Mouse (Mus musculus) midbrain, embryonic 13.5 days (tissue): ENCODE measurements at regions not wholly inside any gene's neighbourhood (a gene's known extent, or its start where the extent isn't known, plus 50 kb on each side); places are given as distances from the start of the nearest gene placed in this dataset.
A peak's percentile ranks its signal among the peaks of the same experiment; 100 is the strongest.

Experiments used
- ATAC-seq: fragments of 200-750 bp; cut with Nextera tagmentation; 2 replicates; pipeline ENCODE4 v1.8.0; 2017; ENCODE audit warnings: mild to moderate bottlenecking, moderate TSS enrichment, moderate library complexity
- H3K27ac ChIP-seq: fragments of 300-500 bp; sonication (generic); 2 replicates; pipeline ENCODE4 v1.5.1; 2015; ENCODE audit warnings: inconsistent platforms, mild to moderate bottlenecking, moderate library complexity
- H3K27me3 ChIP-seq: fragments of 300-500 bp; sonication (generic); 2 replicates; pipeline ENCODE4 v1.6.1; 2015; ENCODE audit warnings: mild to moderate bottlenecking, inconsistent platforms
- H3K36me3 ChIP-seq: fragments of 300-500 bp; sonication (generic); 2 replicates; pipeline ENCODE4 v1.6.1; 2015; ENCODE audit warnings: mild to moderate bottlenecking, inconsistent platforms
- H3K4me1 ChIP-seq: fragments of 300-500 bp; sonication (generic); replicated peaks from 2 replicates; pipeline ENCODE4 v1.6.1; 2015; ENCODE audit warnings: inconsistent platforms
- H3K4me2 ChIP-seq: fragments of 300-500 bp; sonication (generic); replicated peaks from 2 replicates; pipeline ENCODE4 v1.6.1; 2015; ENCODE audit warnings: moderate library complexity, mild to moderate bottlenecking, inconsistent platforms
- H3K4me3 ChIP-seq: fragments of 300-500 bp; sonication (generic); replicated peaks from 2 replicates; pipeline ENCODE4 v1.5.1; 2015; ENCODE audit warnings: mild to moderate bottlenecking, inconsistent platforms
- H3K9ac ChIP-seq: fragments of 300-500 bp; sonication (generic); replicated peaks from 2 replicates; pipeline ENCODE4 v1.6.1; 2015; ENCODE audit warnings: mild to moderate bottlenecking, inconsistent platforms
- H3K9me3 ChIP-seq: fragments of 300-500 bp; sonication (generic); 2 replicates; pipeline ENCODE4 v1.6.1; 2016; ENCODE audit warnings: mild to moderate bottlenecking, inconsistent platforms
- WGBS: fragments of 180-500 bp; shearing (Covaris S2); methylation state at CpG from one replicate; pipeline ENCODE4 v1.1.7; 2015; 5-methylcytosine and 5-hydroxymethylcytosine counted together

DNA sequence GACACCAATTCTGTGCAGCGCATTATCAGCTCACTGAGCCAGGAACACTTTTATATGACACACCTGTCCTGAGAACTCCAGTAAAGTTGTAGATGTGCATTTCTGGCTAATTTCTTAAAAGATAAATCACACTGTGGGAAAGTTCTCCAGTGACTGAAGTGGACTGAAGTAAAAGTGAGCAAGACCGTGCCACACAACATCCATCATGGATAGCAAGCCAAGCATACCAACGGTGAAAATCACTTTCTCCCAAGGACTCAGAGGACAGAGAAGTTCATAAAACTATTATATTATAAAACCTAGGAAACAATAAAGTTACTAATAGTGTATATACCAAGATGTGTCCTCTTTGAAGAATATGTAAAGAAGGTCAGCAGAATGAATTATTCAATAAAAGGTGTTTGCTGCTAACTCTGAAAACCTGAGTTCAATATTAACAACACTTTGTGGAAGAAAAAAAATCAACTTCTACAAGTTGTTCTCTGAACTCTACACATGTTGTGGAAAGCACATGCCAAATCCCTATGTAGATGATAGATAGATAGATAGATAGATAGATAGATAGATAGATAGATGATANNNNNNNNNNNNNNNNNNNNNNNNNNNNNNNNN lies 298.2 kb upstream of the Igbp1b start:
- Histone ChIP-seq H3K9ac (no peak overlapping the region), H3K9me3 (no peaks in the 10 kb centered on the region), H3K4me3 (no peak overlapping the region), H3K27me3 (no peaks in the 10 kb centered on the region), H3K36me3 (no peaks in the 10 kb centered on the region), H3K4me1 (no peaks in the 10 kb centered on the region), H3K27ac (no peak overlapping the region), H3K4me2 (no peak overlapping the region)
- 94% methylated on average over 3 of the region's 3 CpGs for WGBS
- no peak for ATAC-seq

DNA sequence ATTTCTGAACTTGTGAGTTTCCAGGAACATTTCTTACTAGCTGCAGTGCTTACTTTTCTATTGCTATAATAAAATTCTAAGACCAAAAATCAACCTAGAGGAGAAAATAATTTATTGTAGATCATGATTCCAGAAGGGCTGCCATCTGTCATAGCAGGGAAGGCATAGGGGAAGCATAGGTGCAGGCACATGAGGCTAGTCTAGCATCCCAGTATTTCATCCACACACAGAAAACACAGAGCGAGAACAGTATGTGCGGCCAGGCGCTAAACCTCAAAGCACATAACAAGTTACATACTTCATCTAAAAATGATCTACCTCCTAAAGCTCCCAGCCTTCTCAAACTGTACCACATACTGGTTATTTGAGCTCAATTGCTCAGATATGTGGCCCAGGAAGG lies 292.5 kb upstream of the Igbp1b start:
- 96% methylated on average over 3 of the region's 3 CpGs for WGBS
- H3K36me3 ChIP-seq: no peaks in the 10 kb centered on the region
- no peak overlapping the region for H3K9ac ChIP-seq
- H3K27ac ChIP-seq: no peak overlapping the region
- H3K27me3 ChIP-seq: no peaks in the 10 kb centered on the region
- no peak for ATAC-seq
- H3K9me3 ChIP-seq: no peaks in the 10 kb centered on the region
- no peak overlapping the region for H3K4me2 ChIP-seq
- H3K4me1 ChIP-seq: no peaks in the 10 kb centered on the region
- no peak overlapping the region for H3K4me3 ChIP-seq

- no peak overlapping the region for H3K9ac ChIP-seq
- H3K27ac ChIP-seq: no peak overlapping the region
- H3K9me3 ChIP-seq: no peaks in the 10 kb centered on the region
- 35% methylated on average over 5 of the region's 5 CpGs for WGBS
- ATAC-seq: no peak
- H3K27me3 ChIP-seq: no peaks in the 10 kb centered on the region
- H3K4me2 ChIP-seq: no peak overlapping the region
- no peak overlapping the region for H3K4me3 ChIP-seq
- H3K4me1 ChIP-seq: no peaks in the 10 kb centered on the region
- H3K36me3 ChIP-seq: no peaks in the 10 kb centered on the region
Observed at GRCm38 (mm10) chr6:138946632-138947031, 288.3 kb upstream of the Igbp1b start.

DNA sequence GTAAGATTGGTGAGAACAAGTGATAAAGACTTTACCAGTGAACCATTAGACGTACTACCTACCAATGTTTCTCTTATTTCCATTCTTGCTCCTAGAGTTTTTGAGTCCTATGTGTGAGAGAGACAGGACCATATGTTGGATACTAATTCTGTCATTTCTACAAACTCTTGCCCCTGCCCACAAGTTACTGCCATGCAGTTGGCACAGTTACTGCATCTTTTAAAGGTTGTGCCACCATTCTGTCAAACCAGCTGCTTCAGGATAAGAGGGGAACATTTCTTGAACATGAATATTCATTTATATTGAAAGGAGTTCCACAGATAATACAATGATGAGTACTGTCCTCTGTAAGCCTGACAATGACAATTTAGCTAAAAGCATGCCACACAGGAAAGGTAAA lies 287.1 kb upstream of the Igbp1b start:
- no peak for ATAC-seq
- no peak overlapping the region for H3K4me3 ChIP-seq
- H3K27me3 ChIP-seq: no peaks in the 10 kb centered on the region
- no peak overlapping the region for H3K27ac ChIP-seq
- no peaks in the 10 kb centered on the region for H3K9me3 ChIP-seq
- 88% methylated on average over 1 of the region's 1 CpGs for WGBS
- no peak overlapping the region for H3K9ac ChIP-seq
- H3K4me1 ChIP-seq: no peaks in the 10 kb centered on the region
- H3K36me3 ChIP-seq: no peaks in the 10 kb centered on the region
- no peak overlapping the region for H3K4me2 ChIP-seq

- H3K4me2 ChIP-seq: no peak overlapping the region
- no peak overlapping the region for H3K4me3 ChIP-seq
- no peaks in the 10 kb centered on the region for H3K9me3 ChIP-seq
- no peak for ATAC-seq
- 51% methylated on average over 2 of the region's 2 CpGs for WGBS
- H3K27ac ChIP-seq: no peak overlapping the region
- H3K4me1 ChIP-seq: no peaks in the 10 kb centered on the region
- no peak overlapping the region for H3K9ac ChIP-seq
- H3K36me3 ChIP-seq: no peaks in the 10 kb centered on the region
- no peaks in the 10 kb centered on the region for H3K27me3 ChIP-seq
Observed at GRCm38 (mm10) chr6:138920161-138920560, 261.8 kb upstream of the Igbp1b start.

DNA sequence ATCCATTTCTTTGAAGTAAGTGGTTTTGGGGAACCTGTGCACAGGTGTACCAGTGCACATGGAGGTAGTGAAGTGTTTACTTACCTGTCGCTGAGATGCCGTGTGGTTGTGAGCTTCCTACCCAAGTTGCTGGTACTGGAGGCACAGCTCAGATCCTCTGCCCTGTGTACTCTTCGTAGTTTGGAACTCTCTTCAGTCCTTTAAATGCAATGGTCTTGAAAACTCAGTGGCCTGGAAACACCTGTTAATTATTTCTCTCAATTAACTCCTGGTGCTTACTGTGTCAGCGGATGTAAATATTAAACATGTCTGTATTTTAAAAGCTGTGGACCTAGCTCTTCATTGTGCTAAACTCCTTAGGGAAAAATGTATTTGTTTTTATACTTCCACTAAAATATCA lies 261.2 kb upstream of the Igbp1b start:
- ATAC-seq: no peak
- 94% methylated on average over 4 of the region's 4 CpGs for WGBS

GRCm38 (mm10) chr6:138914981-138915380 lies 256.6 kb upstream of the Igbp1b start:
- no peaks in the 10 kb centered on the region for H3K9me3 ChIP-seq
- H3K27ac ChIP-seq: no peak overlapping the region
- no peak overlapping the region for H3K9ac ChIP-seq
- no peak overlapping the region for H3K4me2 ChIP-seq
- H3K4me3 ChIP-seq: no peak overlapping the region
- H3K4me1 ChIP-seq: no peaks in the 10 kb centered on the region
- 74% methylated on average over 3 of the region's 3 CpGs for WGBS
- no peak for ATAC-seq
- H3K27me3 ChIP-seq: no peaks in the 10 kb centered on the region
- no peaks in the 10 kb centered on the region for H3K36me3 ChIP-seq

More for the DNA sequence above, 261.2 kb upstream of the Igbp1b start:
- Histone ChIP-seq H3K4me3 (no peak overlapping the region), H3K36me3 (no peaks in the 10 kb centered on the region), H3K4me2 (no peak overlapping the region), H3K9me3 (no peaks in the 10 kb centered on the region), H3K9ac (no peak overlapping the region), H3K27me3 (no peaks in the 10 kb centered on the region), H3K27ac (no peak overlapping the region), H3K4me1 (no peaks in the 10 kb centered on the region)

DNA sequence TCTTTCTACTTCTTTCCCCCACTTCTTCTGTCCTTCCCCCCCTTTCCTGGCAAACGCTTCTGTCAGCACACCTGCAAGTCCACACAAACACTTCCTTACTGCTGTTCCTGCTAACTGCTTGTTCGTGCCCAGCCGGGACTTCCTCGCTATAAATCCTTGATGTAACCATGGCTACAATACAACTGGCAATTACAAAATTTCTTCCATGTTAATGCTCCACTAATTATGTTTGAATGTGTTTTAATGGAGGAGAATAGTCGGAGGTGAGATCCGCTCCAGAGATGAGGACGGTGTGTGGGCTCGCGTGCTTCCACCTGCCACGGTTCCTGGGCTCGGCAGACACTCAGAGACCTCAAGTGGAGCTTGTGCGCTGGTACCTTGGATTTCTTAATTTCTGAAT lies 215.3 kb upstream of the Igbp1b start:
- no peak overlapping the region for H3K4me3 ChIP-seq
- H3K9ac ChIP-seq: no peak overlapping the region
- H3K36me3 ChIP-seq: no peaks in the 10 kb centered on the region
- no peaks in the 10 kb centered on the region for H3K9me3 ChIP-seq
- WGBS: 73% methylated on average over 12 of the region's 12 CpGs
- no peak overlapping the region for H3K27ac ChIP-seq
- peaks cover 6% of the 10 kb centered on the region; the same call in 1 of the 2 replicates for H3K4me1 ChIP-seq
- ATAC-seq: peak; percentile 67; the same call in 1 of the 2 replicates
- H3K27me3 ChIP-seq: no peaks in the 10 kb centered on the region
- H3K4me2 ChIP-seq: 0 out of 2 replicates have a peak overlapping the region, but pooled peaks have one; percentile 3

- ATAC-seq: peak; percentile 56
- Histone ChIP-seq H3K4me1 (peaks cover 6% of the 10 kb centered on the region; the same call in 1 of the 2 replicates), H3K9ac (no peak overlapping the region), H3K4me3 (no peak overlapping the region), H3K27me3 (no peaks in the 10 kb centered on the region), H3K4me2 (0 out of 2 replicates have a peak overlapping the region, but pooled peaks have one; percentile 3), H3K27ac (no peak overlapping the region), H3K9me3 (no peaks in the 10 kb centered on the region), H3K36me3 (no peaks in the 10 kb centered on the region)
- WGBS: 68% methylated on average over 20 of the region's 20 CpGs
Observed at GRCm38 (mm10) chr6:138872495-138873415, 214.4 kb upstream of the Igbp1b start.

GRCm38 (mm10) chr6:138838043-138838442 lies 179.7 kb upstream of the Igbp1b start:
- Histone ChIP-seq H3K4me2 (no peak overlapping the region), H3K4me1 (no peaks in the 10 kb centered on the region), H3K27ac (no peak overlapping the region), H3K9ac (no peak overlapping the region), H3K9me3 (no peaks in the 10 kb centered on the region), H3K27me3 (no peaks in the 10 kb centered on the region), H3K36me3 (no peaks in the 10 kb centered on the region), H3K4me3 (no peak overlapping the region)
- no peak for ATAC-seq
- 94% methylated on average over 8 of the region's 8 CpGs for WGBS

DNA sequence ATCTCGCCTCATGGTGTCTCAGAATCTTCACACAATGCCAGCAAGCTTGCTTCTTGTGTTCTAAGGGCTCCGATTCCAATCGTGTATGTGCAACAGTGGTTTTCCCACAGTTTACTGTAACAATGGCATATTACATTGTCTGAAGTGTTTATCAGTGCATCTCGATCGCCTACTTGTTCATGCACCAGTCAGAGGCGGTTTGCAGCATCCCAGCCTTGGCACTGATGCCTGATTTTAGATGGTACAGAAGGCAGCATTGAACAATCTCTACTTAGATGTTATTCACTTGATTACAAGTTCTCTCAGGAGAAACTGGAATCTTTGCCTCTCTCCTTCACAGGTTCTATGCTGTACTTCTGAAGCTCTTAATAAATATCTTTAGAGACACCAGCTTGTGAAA lies 176.5 kb upstream of the Igbp1b start:
- Histone ChIP-seq H3K9me3 (no peaks in the 10 kb centered on the region), H3K4me1 (no peaks in the 10 kb centered on the region), H3K9ac (no peak overlapping the region), H3K27ac (no peak overlapping the region), H3K4me2 (no peak overlapping the region), H3K36me3 (no peaks in the 10 kb centered on the region), H3K27me3 (no peaks in the 10 kb centered on the region), H3K4me3 (no peak overlapping the region)
- 91% methylated on average over 6 of the region's 6 CpGs for WGBS
- no peak for ATAC-seq

DNA sequence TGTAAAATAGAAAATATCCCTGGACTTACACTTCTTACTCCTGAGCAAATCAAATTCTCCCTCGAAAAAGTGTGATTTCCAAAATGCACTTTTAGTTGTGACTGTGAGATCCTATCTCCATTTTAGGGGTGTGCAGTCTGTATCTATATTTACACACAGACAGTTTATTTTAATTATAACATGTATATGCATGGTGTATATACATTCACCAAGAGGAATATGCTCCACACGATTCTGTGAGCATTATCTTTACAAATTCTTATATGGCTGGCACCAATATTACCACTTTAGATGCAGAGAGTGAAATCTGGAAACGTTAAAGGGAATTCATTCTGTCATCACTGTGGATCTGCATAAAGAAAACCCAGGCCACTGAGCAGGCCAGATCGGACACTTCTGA lies 143.5 kb upstream of the Igbp1b start:
- H3K9ac ChIP-seq: no peak overlapping the region
- H3K4me2 ChIP-seq: no peak overlapping the region
- H3K36me3 ChIP-seq: no peaks in the 10 kb centered on the region
- no peak overlapping the region for H3K4me3 ChIP-seq
- no peaks in the 10 kb centered on the region for H3K27me3 ChIP-seq
- no peak for ATAC-seq
- H3K4me1 ChIP-seq: no peaks in the 10 kb centered on the region
- H3K27ac ChIP-seq: no peak overlapping the region
- 68% methylated on average over 4 of the region's 4 CpGs for WGBS
- no peaks in the 10 kb centered on the region for H3K9me3 ChIP-seq
